Mouse (Mus musculus) layer of hippocampus, postnatal 25 days (tissue): Measurements from ENCODE around the gene Hnrnpa0. TPM values are rescaled to one million over a fixed set of nuclear protein-coding genes. Genes with fewer than 3 reads are reported as not detected.

Source experiments
- DNase-seq, 2 experiments: peaks; one replicate each; pipeline ENCODE4 v3.0.0; 2022; ENCODE audit warnings: mixed read lengths in 2 of 2, low spot score in 1 of 2; ENCODE audit errors: extremely low spot score in 1 of 2
- total RNA-seq, 2 experiments: library from RNA; stranded (reverse); gene quantifications; 2 replicates each; pipeline ENCODE4 v1.2.3; 2021

The Hnrnpa0 gene
- total RNA-seq, 2 experiments from 2014 or later, result 127 to 131 TPM

- DNase-seq, result peak; percentile 48 to 81
These were observed 492 bp downstream of the Hnrnpa0 start for GRCm38 (mm10) chr13:58127766-58128361.

- no peak for DNase-seq
These were observed 1.2 kb downstream of the Hnrnpa0 start for GRCm38 (mm10) chr13:58126862-58127765.

- DNase-seq, result no peak
These were observed 2.2 kb downstream of the Hnrnpa0 start for GRCm38 (mm10) chr13:58126126-58126525.

GRCm38 (mm10) chr13:58124989-58125388 is 3.4 kb downstream of the Hnrnpa0 start:
- DNase-seq, result no peak

- DNase-seq, result no peak
These were observed 4.1 kb downstream of the Hnrnpa0 start for GRCm38 (mm10) chr13:58124278-58124677.

GRCm38 (mm10) chr13:58123381-58123780 is 5.0 kb downstream of the Hnrnpa0 start:
- DNase-seq, result no peak

GRCm38 (mm10) chr13:58122786-58123297 is 5.5 kb downstream of the Hnrnpa0 start:
- no peak for DNase-seq

GRCm38 (mm10) chr13:58117318-58118017 is 10.9 kb downstream of the Hnrnpa0 start:
- DNase-seq, result peak; percentile 44 to 71

- DNase-seq, result no peak
These were observed 11.6 kb downstream of the Hnrnpa0 start for GRCm38 (mm10) chr13:58116801-58117200.

- no peak for DNase-seq
These were observed 13.1 kb downstream of the Hnrnpa0 start for GRCm38 (mm10) chr13:58115227-58115626.

GRCm38 (mm10) chr13:58113061-58113900 is 15.1 kb downstream of the Hnrnpa0 start, which contains the start of gene Klhl3:
Klhl3 (minus strand) TSS chr13:58113592.
- peak; percentile 69 to 75 for DNase-seq

GRCm38 (mm10) chr13:58112601-58113041 is 15.7 kb downstream of the Hnrnpa0 start:
- peak in 1 of 2 experiments; percentile 23 for DNase-seq

- peak in 1 of 2 experiments; percentile 29 for DNase-seq
These were observed 16.2 kb downstream of the Hnrnpa0 start for GRCm38 (mm10) chr13:58112191-58112590.

GRCm38 (mm10) chr13:58111306-58111705 is 17.1 kb downstream of the Hnrnpa0 start:
- DNase-seq, result no peak

- DNase-seq, result peak in 1 of 2 experiments; percentile 40
These were observed 37.7 kb downstream of the Hnrnpa0 start for GRCm38 (mm10) chr13:58090643-58091042.

- no peak for DNase-seq
These were observed 44.0 kb downstream of the Hnrnpa0 start for GRCm38 (mm10) chr13:58084396-58084795.

GRCm38 (mm10) chr13:58083521-58083920 is 44.8 kb downstream of the Hnrnpa0 start:
- DNase-seq, result no peak

- DNase-seq, result no peak
These were observed 45.3 kb downstream of the Hnrnpa0 start for GRCm38 (mm10) chr13:58083048-58083447.

GRCm38 (mm10) chr13:58078361-58078760 is 50.0 kb downstream of the Hnrnpa0 start:
- no peak for DNase-seq
